Mouse (Mus musculus) layer of hippocampus, adult 8-10 months (tissue): Measurements from ENCODE around the gene Coq10b. TPM values are rescaled to one million over a fixed set of nuclear protein-coding genes. Genes with fewer than 3 reads are reported as not detected.
"Not testable (repeated sequence)": the region's sequence is repeated elsewhere in the genome, so short reads cannot be mapped to it uniquely, and the experiment has no call there.

Experiments used
- DNase-seq, 2 experiments: peaks; one replicate each; pipeline ENCODE4 v3.0.0; 2022; ENCODE audit warnings: low spot score in 2 of 2
- total RNA-seq, 4 experiments: library from RNA; stranded (reverse); gene quantifications; 2 replicates each; pipeline ENCODE4 v1.2.4; 2022

The Coq10b gene
- total RNA-seq = 10 to 100 TPM; 20.4 to 25.3 (median 23.6) TPM

- peak; percentile 99 for DNase-seq
Measured at GRCm38 (mm10) chr1:55052355-55052953, at the start of gene Coq10b. TSS of gene Coq10b (plus strand) at chr1:55052770.

- not testable (repeated sequence) for DNase-seq
Measured at GRCm38 (mm10) chr1:55008313-55008712, 44.3 kb upstream of the Coq10b start.

- DNase-seq = no peak
Measured at GRCm38 (mm10) chr1:55012513-55012912, 40.1 kb upstream of the Coq10b start.

DNA sequence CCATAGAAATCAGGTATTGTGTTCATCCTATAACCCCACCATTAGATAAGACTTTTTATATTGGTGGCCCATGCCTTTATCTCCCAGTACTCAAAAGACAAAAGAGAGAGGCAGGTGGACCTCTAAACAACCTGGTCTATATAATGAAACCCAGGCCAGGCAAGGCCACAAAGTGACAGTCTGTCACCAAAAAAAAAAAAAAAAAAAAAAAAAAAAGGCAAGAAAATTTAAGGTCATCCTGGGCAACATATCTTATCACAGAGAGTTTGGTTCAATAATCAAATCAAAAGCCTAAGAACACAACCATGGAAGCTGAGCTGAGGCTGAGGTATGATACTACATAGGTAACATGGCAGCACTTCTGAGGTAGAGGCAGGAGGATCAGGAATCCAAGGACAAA is 30.7 kb upstream of the Coq10b start:
- no peak for DNase-seq

- peak in 1 of 2 experiments; percentile 14 for DNase-seq
Measured at GRCm38 (mm10) chr1:55025656-55026430, 26.7 kb upstream of the Coq10b start.

DNA sequence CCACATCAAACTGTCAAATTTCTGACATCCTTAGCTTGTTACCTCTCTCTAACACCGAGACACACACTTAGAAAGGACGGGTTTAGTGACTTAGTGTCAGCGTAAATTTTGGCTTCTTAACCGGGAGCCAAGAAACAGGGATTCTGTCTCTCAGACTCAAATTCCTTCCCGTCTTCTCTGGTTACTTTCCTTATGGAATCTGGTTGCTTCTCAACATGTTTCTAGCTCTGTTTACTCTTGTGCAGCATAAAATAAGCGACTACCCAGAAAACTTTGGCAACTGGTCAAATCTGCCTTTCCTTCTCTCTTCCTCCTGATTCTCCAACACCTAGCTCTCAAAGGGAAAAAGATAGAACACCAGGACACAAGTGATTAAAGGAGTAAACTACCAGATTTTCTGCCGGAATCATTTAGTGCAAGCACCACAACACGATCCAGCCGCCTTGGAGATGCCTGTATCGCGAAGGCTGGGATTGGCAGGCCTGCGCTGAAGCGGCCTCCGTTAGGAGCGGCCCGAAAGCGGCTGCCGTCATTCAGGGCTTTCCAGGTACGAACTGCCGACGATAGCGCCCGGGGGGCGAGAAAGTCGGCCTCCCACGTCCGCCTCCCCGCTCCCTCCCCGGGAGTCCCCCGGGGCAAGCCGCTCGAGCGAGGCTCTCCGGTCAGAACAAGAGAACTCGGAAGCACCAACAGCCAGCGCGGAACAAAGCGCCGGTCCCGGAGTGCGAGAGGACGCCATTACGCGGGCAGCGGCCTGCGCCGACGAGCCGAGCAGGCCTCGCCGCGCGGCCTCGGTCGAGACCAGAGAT is 25.9 kb upstream of the Coq10b start:
- no peak for DNase-seq

GRCm38 (mm10) chr1:55027253-55027801 is 25.2 kb upstream of the Coq10b start, which contains the start of gene Sf3b1:
TSS of gene Sf3b1 (minus strand) at chr1:55027481.
- DNase-seq = peak; percentile 94 to 95

- no peak for DNase-seq
Measured at GRCm38 (mm10) chr1:55027966-55028365, 24.6 kb upstream of the Coq10b start.

GRCm38 (mm10) chr1:55028512-55029249 is 23.9 kb upstream of the Coq10b start:
- DNase-seq = no peak

GRCm38 (mm10) chr1:55029446-55029845 is 23.1 kb upstream of the Coq10b start:
- no peak for DNase-seq

GRCm38 (mm10) chr1:55031026-55031779 is 21.4 kb upstream of the Coq10b start:
- no peak for DNase-seq

- DNase-seq = no peak
Measured at GRCm38 (mm10) chr1:55039944-55040343, 12.6 kb upstream of the Coq10b start.

GRCm38 (mm10) chr1:55041691-55042090 is 10.9 kb upstream of the Coq10b start:
- no peak for DNase-seq

DNA sequence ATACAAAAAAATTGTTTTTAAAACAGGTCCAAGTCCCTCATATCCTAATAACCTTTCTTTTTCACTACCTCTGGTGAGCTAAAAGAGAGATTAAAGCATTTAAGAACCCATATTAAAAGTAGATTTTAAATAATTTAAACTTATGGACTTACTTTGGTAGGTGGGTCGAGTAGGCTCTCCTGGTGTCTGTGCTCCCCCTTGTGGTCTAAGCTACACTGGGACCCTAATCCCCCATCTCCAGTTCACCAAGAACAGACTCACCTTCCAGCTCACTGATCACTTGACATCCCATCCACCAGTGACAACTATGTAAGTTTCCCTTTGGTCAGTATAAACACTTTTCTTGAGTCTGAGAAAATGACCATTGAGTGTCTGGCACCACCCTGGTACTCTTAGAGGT is 10.3 kb upstream of the Coq10b start:
- no peak for DNase-seq

- DNase-seq = no peak
Measured at GRCm38 (mm10) chr1:55043164-55043563, 9.4 kb upstream of the Coq10b start.

DNA sequence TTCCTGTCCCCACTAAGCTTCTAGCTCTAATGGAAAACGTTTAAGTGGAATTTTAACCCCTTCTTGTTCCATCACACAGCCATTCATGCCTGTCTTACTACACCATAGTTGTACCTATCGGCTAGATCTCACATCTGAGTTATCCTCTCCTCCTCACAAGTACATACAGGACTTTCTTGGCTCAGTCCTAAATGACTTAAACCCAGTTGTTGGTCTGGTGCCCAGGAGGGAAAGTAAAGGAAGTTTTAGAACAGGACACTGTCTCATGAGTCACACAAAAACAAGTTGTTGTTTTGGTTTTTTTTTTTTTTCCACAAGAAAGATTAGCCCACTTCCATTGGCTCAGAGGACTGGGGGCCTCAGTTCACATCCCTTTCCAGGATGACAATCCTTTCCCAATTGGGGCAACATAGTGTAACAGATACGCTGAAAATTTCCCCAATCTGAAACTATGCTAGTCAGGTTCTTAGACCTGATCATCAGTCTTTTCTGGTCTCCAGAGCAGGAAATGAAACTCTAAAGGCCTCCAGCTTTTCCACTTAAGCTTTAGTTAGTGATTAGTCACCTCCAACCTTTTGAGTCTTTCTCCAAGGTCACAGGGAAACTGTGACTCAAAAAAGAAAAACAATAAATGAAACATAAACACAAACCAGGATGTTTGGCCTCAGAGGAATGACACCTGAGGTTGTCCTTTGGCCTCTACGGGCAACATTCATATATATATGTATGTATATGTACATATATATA is 3.6 kb upstream of the Coq10b start:
- no peak for DNase-seq

GRCm38 (mm10) chr1:55051671-55052070 is 899 bp upstream of the Coq10b start:
- no peak for DNase-seq

- no peak for DNase-seq
Measured at GRCm38 (mm10) chr1:55053005-55053404, 435 bp downstream of the Coq10b start.

DNA sequence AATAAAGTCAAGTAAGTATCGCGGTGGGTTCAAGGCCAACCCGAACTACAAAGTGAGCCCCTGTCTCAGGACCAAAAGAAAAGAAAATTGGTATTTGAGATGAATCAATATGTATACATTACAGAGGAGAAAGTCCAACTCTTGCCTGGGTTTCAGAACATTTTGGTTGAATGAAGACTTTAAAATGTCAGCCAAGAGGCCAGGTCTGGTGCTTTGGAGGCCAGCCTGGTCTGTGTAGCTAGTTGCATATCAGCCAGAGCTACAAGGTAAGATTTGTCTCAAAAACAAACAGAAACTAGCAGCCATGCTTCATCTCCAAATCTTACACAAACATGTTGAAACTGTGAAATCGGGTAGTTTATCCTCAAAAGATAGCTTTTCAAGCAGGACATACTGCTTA is 1.0 kb downstream of the Coq10b start:
- DNase-seq = no peak
